Mouse (Mus musculus): Measurements from ENCODE around the gene Msantd2.

The Msantd2 gene

DNA sequence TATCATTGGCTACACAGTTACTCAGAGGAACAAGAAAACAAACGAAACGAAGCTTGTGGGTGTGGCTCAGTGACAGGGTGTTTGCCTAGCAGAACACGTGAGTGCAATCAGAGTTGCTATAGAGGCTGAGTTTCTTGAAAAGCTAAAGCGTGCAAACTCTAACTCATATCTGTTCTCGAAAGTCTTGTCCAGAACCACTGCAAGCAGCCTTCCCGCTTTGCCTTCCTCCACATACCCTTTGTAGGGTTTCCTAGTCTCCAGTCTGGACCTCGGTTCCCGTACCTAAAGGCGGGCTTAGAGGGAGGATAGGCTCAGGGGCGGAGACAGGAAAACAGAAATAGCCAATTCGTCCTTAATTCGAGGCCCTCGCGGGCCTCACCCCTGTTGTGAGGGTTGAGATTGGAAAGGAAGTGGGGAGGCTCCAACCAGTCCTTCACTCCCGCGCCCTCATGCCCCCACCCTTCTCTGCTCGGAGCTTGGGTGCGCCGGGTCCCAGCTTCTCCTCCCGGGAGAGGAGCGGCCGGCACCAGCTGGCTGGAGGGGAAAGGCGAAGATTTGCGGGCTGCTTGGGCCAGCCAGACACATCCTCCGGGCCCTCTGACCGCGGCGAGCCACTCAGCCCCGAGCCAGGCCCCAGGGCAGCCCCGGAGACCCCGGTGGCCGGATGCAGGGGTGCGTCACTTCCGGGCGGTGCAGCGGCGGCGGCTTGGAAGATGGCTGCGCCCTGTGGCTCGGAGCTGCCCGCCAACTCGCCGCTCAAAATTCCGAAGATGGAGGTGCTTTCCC, at the start of gene Msantd2:
Gene Msantd2 (plus strand): TSS at position 709 of the 786 bp plus-strand sequence.
- DNase-seq, result peak; percentile 91

DNA sequence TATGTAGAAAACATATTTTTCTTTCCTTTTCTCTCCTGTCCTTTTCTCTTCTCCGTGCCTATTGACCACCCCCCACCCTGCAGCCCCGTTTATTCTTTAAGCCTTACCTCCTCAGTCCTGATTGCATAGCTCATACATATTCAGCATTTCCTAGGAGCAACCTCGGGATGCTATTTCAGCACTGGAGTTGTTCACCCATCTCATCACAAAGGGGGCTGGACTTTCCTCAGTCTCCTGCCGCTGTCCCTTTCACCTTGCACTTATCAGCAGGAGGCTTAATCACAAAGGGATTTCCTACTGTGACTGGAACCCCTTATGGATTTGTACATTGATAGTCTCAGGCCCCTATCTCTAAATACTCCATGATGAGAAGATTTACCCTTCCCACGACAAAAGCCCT, 36.7 kb upstream of the Msantd2 start:
- no peak for DNase-seq

DNA sequence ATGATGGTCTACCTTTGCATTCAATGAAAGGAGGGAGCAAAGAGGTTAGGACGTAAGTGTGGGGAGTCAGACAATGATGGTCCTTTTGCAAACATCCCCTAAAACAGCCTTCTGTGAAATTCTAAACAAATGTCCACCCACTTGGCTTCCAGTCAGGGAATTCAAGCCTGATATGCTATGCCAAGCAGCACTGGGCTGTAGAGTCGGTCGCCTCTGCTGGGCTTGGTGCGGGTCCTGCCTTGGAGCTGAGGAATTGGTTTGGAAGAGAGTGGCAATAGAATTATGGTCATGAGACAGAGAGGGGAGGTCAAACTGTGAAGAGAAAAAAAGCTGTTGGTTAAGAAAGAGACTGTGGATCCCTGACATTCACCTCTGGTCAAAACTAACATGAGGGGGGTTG, 35.8 kb upstream of the Msantd2 start:
- no peak for DNase-seq

DNA sequence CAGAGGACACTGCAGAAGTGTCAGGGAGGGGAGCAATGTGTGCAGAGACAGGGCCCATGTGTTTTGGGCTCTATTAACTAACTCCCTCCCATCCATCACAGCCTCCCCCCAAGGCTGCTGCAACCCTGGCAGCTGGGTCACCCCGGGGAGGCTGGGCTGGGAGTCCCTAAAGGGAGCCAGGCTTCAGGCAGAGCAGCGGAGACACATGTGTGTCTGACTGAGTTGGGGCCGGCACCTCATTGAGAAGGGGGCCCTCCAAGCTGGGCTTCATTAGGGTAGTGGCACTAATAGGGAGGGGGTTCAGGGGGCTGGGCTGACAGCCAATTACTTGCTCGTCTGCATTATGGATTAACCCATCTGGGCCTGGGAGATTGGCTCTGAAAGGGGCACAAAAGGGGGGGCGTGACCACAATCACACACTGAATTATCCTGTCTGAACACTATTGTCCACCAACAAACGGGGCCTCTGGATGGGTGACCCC, 35.1 kb upstream of the Msantd2 start:
- DNase-seq, result no peak

DNA sequence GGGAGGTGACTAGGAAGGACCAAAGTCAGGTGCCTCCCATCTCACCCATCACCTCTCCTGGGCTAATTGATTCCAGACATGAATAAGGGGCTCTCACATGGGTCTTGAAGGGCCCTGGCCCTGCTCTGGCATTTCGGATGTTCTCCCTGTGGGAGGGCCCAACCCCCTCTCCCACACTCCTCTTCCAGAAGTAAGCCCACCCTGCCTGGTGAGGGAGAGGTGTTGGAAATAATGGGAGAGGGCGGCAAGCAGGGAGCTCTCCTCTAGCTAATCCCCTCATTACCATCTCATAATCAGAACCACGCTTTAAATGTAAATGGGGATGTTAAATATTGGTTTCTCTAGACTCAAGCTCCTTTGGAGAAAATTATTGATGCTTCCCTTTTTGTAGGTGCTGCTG, 34.1 kb upstream of the Msantd2 start:
- no peak for DNase-seq

DNA sequence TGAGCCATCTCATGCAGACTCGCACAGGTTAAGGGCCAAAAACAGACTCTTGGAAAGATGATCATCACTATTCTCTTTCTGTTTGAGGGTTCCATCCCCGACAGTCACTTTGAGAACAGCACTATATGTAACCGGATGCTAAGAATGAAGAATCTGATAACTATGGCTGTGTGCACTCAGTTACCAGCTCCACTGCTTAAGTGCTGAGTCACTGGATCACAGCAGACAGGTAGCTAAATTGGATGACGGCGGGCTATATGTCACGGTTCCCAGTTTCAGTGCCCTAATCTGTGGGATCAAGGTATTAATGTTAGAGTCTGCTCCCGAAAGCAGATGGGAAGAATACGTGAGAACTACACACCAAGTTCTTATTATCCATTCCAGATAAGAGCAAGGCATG, 33.3 kb upstream of the Msantd2 start:
- DNase-seq, result no peak

DNA sequence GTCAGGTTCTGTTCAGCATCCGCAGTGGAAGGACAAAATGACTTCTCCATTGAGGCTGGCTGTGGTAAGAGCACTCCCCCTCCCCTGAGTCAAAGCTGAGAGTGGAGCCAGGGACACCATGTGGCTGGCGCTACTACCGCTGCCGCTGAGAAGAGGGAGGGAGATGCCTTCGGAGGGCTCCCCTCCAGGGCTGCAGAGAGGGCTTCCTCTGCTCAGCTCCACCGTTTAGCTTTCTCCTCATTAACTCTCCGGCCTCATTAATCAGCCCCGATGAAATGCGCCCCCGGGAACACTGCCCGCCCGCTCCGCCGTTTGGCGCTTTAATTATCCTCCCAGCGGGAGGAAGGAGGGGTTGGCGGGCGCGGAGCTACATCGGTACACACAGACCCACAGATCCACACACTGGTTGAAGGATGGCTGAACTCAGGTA, 32.6 kb upstream of the Msantd2 start:
- DNase-seq, result no peak

DNA sequence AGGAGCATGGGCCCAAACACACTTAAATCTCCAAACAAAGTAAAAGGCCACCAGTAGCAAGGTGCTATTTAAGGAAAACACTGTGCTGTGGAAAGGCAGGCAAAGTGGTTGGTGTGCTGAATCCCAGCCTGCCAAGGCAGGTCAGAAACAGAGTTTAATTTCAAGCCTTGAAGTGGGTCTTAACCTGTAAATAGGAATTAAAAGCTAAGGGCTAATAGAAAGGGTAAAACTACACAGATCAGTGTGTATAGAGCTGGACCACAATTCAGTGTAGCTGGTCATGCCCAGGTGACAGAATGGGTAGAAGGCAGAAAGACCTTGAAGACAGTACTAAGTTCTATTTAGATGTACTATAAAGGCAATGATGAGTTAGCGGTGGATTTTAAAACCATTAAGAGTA, 32.0 kb upstream of the Msantd2 start:
- no peak for DNase-seq

DNA sequence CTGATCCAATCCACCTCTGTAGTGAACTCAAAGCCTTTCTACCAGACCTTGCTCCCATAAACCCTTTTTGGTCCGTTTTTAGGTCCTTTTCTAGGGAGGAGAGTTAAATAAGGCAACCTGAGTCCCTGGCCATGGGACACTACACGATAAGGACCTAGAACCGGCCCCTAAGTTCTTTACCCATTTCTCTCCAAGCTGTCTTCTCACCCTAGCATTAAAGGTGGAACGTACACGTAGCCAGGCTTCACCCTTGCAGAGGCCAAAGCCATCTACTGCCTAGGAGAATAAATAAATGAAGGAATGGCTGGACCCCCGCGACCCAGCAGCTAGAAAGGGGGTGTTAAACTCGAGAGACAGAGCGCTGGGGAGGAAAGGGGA, 29.5 kb upstream of the Msantd2 start:
- no peak for DNase-seq

DNA sequence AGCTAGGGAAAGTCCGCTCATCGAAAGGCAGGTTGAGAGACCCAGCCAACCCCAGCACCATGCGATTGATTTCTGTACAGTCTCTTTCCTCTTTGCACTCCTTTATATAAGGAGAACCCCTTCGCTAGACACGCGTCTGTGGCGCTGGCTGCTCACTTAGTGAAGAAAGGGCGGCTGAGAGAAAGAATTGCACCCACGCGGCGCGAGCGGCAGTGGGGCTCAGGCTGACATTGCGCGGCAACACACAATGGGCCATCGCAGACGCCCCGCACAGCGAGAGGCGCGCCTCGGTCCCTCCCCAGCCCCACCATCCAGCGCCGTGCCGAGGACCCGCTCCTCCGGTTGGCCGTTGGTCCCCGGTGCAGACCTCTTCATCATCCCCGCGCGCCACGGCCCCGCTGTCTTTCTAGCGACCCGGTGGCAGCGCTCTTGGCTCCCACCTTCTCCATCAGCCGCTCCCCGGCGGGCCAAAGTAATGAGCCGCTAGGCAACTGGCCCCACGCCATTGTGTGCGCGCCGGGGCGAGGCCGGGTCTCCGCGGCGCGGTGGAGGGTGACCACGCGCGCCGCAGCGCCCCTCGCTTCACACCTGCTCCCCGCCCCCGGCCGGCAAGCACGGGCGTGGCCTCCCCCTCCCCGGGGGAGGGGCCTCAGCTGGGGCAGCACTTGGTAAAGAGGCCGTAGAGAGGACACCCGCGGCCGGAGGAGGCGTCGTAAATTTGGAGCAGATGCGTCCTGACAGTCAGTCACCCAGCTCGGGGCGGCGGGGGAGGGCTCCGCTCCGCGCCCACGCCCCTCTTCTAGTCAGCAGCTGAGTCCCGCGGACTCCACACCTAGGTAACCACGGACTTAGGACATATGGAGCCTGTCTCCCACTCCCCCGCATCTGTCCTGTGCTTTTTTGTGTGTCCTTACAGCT, 28.8 kb upstream of the Msantd2 start:
- DNase-seq, result no peak

DNA sequence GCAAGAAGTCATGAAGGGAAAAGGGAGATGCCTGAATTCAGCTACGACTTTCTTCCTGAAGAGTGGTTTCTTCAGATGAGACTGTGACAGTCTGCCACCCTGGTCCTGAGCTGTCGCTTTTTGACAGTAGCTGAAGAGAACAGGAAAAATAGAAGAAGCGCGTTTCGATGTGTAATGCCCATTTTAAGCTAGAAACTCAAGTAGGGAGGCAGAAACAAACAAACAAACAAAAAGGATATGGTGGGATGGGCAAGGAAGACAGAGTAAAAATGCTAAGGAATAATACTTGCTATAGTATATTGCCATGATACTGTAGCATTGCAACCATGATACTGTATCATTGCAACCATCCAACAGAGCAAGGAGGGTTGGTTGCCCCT, 28.2 kb upstream of the Msantd2 start:
- no peak for DNase-seq

DNA sequence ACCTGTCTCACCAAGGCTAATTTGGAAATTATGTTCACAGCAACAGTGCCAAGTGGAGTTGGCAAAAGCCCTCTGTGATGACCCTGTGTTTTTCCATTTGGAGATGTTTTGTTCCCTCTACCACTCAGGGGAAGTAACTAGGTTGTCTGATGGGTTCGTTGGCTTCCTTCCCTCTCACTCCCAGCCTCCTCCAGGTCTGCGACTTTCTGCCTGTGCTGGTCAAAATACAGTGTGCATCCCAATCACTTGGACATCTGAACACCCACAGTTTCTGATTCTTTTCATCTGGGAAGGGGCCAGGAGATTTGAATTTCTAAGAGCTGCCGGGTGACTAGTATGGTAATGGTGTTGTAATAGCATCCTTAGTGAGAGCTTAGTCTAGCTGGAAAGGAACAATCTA, 27.5 kb upstream of the Msantd2 start:
- no peak for DNase-seq

DNA sequence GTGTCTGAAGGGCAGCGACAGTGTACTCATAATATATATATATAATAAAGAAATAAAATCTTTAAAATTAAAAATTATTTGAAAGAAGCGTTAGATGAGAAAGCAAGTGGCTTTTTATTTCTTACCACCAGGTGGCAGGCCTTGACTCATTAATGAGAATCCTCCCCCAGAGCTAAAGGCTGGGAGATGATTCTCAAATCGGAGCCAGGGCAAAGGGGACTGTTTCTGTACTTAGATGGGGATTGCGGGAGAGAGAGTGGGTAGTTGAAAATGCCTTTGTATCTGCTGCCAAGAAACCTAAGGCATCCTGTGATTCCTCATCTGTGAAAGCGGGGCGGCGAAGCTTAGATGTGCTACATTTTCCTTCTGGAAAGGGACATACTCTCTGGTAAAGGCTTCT, 26.4 kb upstream of the Msantd2 start:
- peak; percentile 80 for DNase-seq

DNA sequence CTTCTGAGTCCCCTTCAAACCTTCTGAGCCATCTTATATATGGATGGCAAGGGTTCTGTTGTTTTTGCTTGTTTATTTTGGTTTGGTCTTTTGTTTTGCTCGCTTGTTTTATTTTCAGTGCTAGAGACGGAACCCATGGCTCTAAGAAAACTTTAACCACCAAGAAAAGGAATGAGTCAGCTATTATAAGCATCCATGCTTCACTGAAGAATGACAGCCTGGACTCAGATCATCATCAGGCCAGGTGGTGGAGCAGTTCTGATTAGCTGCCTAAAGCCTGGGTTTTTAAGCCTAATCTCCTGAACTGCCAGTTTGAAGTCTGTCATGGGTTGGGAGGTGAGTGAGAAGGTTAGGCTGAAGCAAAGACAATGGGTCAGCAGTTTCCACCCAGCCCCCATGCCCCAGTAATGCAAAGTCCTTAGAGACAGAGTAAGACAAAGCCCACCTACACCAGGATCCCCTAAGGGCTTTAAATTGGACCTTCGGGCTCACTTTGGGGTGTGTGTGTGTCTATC, 15.5 kb upstream of the Msantd2 start:
- DNase-seq, result no peak

DNA sequence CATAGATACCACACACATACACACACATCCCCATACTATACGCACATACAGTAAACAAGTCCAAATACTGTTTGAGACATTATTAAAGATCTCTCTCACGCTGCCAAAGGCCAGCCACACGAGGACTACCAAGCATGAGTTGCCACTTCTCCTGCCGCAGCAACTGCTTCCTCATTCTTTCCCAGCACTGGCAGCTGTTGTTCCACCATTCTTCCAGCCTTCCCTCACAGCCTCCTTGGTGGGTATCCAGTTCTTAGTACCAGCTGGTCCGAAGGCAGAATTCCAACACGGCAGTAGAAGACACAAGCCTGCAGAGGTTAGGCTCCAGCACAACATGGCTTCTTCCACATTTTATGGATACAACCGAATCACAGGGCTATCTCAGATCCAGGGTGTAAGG, 14.2 kb upstream of the Msantd2 start:
- no peak for DNase-seq

DNA sequence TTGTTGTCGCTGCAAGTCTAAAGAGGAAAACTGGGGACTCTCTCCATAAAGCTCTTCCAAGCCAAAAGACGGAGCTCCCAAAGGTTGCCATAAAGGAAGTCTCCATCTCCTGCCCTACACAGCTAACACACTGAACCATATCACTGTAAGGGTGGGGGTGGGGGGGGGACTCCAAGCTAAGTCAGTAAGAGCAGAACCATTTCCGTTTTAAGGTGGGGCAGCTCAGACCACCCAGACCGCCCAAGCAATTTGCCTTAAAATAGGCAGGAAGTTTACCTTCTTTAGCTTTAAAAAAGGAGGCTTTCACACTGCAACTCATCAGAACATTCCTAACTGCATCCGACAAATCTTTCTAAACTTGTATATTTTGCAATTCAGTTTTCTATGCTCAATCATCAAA, 4.0 kb upstream of the Msantd2 start:
- DNase-seq, result no peak

DNA sequence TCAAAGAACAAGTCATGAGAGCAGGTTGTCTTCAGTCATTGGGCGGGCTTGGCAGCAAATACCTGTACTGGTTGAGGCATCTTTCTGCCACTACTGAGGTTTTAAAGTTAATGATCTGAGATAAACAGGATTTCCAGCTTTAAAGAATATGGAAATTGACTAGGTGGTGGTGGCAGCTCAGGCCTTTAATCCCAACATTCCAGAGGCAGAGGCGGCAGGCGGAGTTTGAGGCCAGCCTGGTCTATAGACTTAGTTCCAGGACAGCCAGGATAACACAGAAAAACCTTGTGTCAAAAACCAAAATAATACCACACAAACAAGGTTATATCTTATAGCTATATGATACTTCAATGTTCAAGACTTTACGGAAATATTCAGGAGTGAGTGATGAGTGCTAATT, 1.1 kb upstream of the Msantd2 start:
- no peak for DNase-seq

DNA sequence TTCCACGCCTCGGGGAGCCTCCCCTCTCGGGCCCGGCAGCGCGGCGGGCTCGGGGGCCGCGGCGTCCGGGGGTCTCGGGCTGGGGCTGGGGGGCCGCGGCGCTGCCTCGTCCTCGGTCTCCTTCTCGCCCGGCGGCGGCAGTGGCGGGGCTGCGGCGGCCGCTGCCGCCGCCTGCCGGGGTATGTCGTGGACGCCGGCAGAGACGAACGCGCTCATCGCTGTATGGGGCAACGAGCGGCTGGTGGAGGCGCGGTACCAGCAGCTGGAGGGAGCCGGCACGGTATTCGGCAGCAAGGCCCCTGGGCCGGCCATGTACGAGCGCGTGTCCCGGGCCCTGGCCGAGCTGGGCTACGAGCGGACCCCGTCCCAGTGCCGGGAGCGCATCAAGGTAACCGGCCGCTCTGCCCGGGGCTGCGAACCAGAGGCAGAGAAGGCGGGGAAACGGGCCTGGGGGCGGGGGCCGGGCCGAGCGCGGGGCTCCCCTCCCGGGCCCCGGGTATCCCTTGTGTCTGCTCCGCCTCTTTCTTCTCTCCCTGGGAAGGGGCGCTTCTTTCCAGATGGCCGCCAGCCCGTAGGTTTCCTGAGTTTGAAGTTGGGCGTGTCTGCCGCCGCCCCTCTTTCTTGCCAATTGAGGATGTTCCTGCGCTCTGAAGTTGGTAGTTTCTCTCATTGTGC, 464 bp downstream of the Msantd2 start:
- peak; percentile 47 for DNase-seq

DNA sequence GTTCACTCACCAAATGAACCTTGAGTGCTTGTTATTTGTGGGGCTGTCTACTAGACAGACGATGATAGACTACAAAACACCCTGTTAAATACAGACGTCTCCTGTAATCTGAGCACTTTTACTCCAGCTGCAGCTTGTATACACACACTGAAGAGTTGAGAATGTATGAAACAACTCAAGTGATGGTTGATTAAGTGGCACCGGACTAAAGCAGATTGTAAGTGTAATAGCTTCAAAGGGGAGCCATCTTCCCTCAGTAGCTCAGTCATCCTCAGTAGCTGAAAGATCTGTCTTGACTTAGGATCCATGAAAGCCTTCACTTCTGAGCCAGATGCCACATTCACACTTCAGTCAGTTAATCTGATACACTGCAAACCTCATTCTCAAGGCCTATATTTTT, 6.6 kb downstream of the Msantd2 start:
- DNase-seq, result peak; percentile 61

DNA sequence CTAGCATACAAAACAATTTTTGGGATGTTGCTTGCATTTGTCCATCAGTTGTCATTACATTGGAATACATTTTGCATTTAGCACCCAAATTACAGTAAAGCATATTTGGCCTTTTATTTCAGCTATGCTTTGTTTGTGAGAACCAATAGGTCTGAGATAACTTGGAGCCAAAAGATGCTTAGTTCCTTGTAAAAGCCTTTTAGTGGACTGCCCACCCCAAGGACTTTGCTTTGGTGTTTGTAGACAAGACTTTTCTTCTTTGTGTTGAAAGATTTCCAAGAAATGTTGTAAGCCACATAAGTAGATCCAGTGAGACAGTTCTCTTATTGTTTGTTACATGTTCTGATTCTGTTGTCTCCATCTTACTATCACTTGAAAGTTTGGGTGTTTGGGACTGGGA, 7.2 kb downstream of the Msantd2 start:
- DNase-seq, result no peak

DNA sequence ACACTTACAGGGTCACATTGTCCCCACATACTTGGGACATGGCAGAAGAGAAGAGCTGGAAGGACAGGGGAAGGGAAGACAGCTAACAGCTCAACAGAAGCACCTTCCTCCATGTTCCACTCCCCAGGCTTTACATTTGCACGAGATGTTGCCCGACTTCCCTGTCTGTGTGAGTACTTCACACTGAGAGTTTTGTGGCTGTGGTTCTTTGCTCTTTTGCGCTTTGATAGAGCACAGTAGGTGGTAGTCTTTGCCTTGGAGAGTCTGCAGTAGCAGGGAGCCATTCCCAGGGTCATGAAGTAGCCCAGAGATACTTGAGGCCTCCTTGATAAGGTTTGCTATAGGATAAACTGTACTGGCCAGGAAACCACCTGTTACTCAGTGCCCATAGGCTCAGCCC, 11.1 kb downstream of the Msantd2 start:
- DNase-seq, result no peak

DNA sequence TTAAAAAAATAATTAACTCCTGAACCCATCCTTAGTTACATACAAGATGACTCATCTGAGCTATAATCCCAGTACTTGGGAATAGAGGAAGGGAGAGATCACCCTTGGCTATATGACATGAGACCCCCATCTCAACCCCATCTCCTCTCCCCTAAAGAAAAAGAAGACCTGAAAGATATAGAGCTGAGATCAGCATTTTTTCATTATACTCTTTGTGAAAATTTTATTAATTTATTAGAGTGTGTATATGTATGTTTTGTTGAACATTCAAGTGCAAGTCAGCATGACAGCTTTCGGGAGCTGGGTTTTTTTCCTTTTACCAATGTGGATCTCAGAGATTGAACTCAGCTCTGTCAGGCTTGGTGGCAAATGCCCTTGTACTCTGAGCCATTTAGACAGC, 12.1 kb downstream of the Msantd2 start:
- no peak for DNase-seq

DNA sequence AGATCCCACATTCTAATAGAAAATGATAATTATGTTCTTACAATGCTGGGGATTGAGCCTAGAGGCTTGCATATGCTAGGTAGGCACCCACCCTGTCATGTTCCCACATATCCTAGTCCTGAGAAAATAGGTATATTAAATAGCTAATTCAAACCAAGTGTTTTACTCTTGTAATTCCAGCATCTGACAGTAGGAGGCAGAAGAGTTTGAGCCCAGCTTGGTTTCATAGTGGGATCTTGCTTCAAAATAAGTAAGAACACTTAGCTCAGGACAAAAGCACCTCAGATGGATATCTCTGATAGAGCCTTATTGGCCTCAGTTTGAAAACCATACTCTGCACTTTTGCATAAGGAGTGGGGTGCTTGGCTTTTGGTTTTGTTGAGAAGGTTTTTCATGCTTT, 15.2 kb downstream of the Msantd2 start:
- no peak for DNase-seq
